In genomic region chrY:808991-809661, GRCm38 (mm10) we compare ENCODE assay signal across 9 mouse cellular contexts. TPM values are rescaled to one million over a fixed set of nuclear protein-coding genes. Genes with fewer than 3 reads are reported as not detected.
DNase-seq lines count a peak whose midpoint lies in the region; ATAC-seq and TF ChIP-seq lines count a peak whose summit lies in the region.
"Had no signal": no experiment of that assay in that cellular context is flagged by ENCODE, and none has a peak within 500 bp of the region (broad histone marks: within the 10 kb centered on the region; RNA-seq: fewer than 3 reads in every experiment).

No protein-coding gene starts in this region.

- H3K27me3 ChIP-seq in megakaryocyte, embryonic 14.5 days (replicated peaks), result no peaks in the 10 kb centered on the region
- H3K27me3 ChIP-seq in forebrain, embryonic 13.5 days, result no peaks in the 10 kb centered on the region
- no peaks in the 10 kb centered on the region for H3K27me3 ChIP-seq in intestine, postnatal 0 days (replicated peaks; ENCODE audit: control insufficient read depth, insufficient read depth, low read length)
- no peaks in the 10 kb centered on the region for H3K27me3 ChIP-seq in midbrain, embryonic 11.5 days (ENCODE audit: control insufficient read depth, insufficient read depth, low read length)

- 0% methylated on average over 12 of the region's 15 CpGs for WGBS in forebrain, embryonic 13.5 days
- 0% methylated on average over 15 of the region's 15 CpGs for WGBS in intestine, postnatal 0 days
- WGBS in midbrain, embryonic 11.5 days, result 0% methylated on average over 12 of the region's 15 CpGs

- no peak overlapping the region for H3K9ac ChIP-seq in forebrain, embryonic 13.5 days
- no peak overlapping the region for H3K9ac ChIP-seq in intestine, postnatal 0 days (ENCODE audit: low read depth, low read length)
- peak overlapping the region; percentile 16; the same call in 1 of the 2 replicates for H3K9ac ChIP-seq in midbrain, embryonic 11.5 days (ENCODE audit: low read length)

- H3K9me3 ChIP-seq in megakaryocyte, embryonic 14.5 days, result no peaks in the 10 kb centered on the region
- H3K9me3 ChIP-seq in forebrain, embryonic 13.5 days (replicated peaks), result no peaks in the 10 kb centered on the region
- no peaks in the 10 kb centered on the region for H3K9me3 ChIP-seq in intestine, postnatal 0 days (ENCODE audit: control insufficient read depth)
- no peaks in the 10 kb centered on the region for H3K9me3 ChIP-seq in midbrain, embryonic 11.5 days (ENCODE audit: control insufficient read depth, low read length)

- H3K4me1 ChIP-seq in megakaryocyte, embryonic 14.5 days, result no peaks in the 10 kb centered on the region
- no peaks in the 10 kb centered on the region for H3K4me1 ChIP-seq in forebrain, embryonic 13.5 days
- H3K4me1 ChIP-seq in intestine, postnatal 0 days (replicated peaks; ENCODE audit: control insufficient read depth, insufficient read depth, low read length), result no peaks in the 10 kb centered on the region
- H3K4me1 ChIP-seq in midbrain, embryonic 11.5 days (ENCODE audit: control insufficient read depth, insufficient read depth, low read length), result no peaks in the 10 kb centered on the region

- H3K36me3 ChIP-seq in megakaryocyte, embryonic 14.5 days (replicated peaks; ENCODE audit: low read length), result no peaks in the 10 kb centered on the region
- H3K36me3 ChIP-seq in forebrain, embryonic 13.5 days (ENCODE audit: poor library complexity, severe bottlenecking), result no peaks in the 10 kb centered on the region
- no peaks in the 10 kb centered on the region for H3K36me3 ChIP-seq in intestine, postnatal 0 days (ENCODE audit: control insufficient read depth, insufficient read depth)
- H3K36me3 ChIP-seq in midbrain, embryonic 11.5 days (ENCODE audit: control insufficient read depth, insufficient read depth, low read length), result no peaks in the 10 kb centered on the region

- H3K4me3 ChIP-seq in megakaryocyte, embryonic 14.5 days (replicated peaks), result peak overlapping the region; percentile 50
- no peak overlapping the region for H3K4me3 ChIP-seq in forebrain, embryonic 13.5 days
- peak overlapping the region; percentile 16; the same call in 1 of the 2 replicates for H3K4me3 ChIP-seq in intestine, postnatal 0 days (ENCODE audit: low read depth, low read length)
- H3K4me3 ChIP-seq in midbrain, embryonic 11.5 days (ENCODE audit: low read depth, low read length), result no peak overlapping the region

- H3K4me2 ChIP-seq in forebrain, embryonic 13.5 days, result peak overlapping the region; percentile 44
- peak overlapping the region; percentile 49 for H3K4me2 ChIP-seq in intestine, postnatal 0 days (replicated peaks; ENCODE audit: low read depth)
- peak overlapping the region; percentile 32 for H3K4me2 ChIP-seq in midbrain, embryonic 11.5 days

- H3K27ac ChIP-seq in forebrain, embryonic 13.5 days, result no peak overlapping the region
- H3K27ac ChIP-seq in intestine, postnatal 0 days (ENCODE audit: low read depth, low read length), result no peak overlapping the region
- no peak overlapping the region; the same call in 1 of the 2 replicates for H3K27ac ChIP-seq in midbrain, embryonic 11.5 days (ENCODE audit: low read depth, low read length)

- no peak for TF ChIP-seq CTCF in intestine, postnatal 0 days (IDR thresholded peaks at IDR 0.05; ENCODE audit: low read depth)

- no peak for ATAC-seq in megakaryocyte, adult 5-6 weeks (ENCODE audit: poor library complexity, severe bottlenecking)
- peak; percentile 82 for ATAC-seq in forebrain, embryonic 13.5 days
- no peak for ATAC-seq in intestine, postnatal 0 days
- ATAC-seq in midbrain, embryonic 11.5 days (ENCODE audit: low FRiP score), result peak; percentile 99
- ATAC-seq in inflammation-experienced regulatory T-cells, adult 6 months, result no peak

- peak; percentile 85 for DNase-seq in midbrain, embryonic 11.5 days (ENCODE audit: low spot score, missing footprints)
- DNase-seq in spleen, adult 12 weeks (ENCODE audit: low spot score), result no peak
- no peak for DNase-seq in thymus, adult 18-20 months

RNA-seq across cellular contexts. Expression of gene Uba1y, which starts 9.3 kb away (rescaled TPM):
- not detected in 2 replicates for polyA plus RNA-seq in megakaryocyte, embryonic 14.5 days (2012; ENCODE audit: insufficient read depth, low replicate concordance)
- not detected in 2 replicates for total RNA-seq in megakaryocyte, adult 5-6 weeks (2015)
- not detected in 2 replicates for total RNA-seq in megakaryocyte, adult 5-6 weeks (2017)
- 0.18 and 0.23 TPM in 2 replicates for polyA plus RNA-seq in forebrain, embryonic 13.5 days (2015; fragmentation: Nextera tagmentation; extraction: Ambion mirVana)
- polyA plus RNA-seq in intestine, postnatal 0 days (2015; fragmentation: Nextera tagmentation; extraction: Ambion mirVana), result not detected in 2 replicates
- not detected in 2 replicates for polyA plus RNA-seq in midbrain, embryonic 11.5 days (2014; fragmentation: Nextera tagmentation; extraction: Ambion mirVana)
- polyA plus RNA-seq in inflammation-experienced regulatory T-cells, adult 6 months (2017; shearing (Covaris generic)), result not detected
- total RNA-seq: heart, postnatal 36 days had no signal

RNA-seq across cellular contexts. Expression of gene Zfy1, which starts 11.9 kb away (rescaled TPM):
- polyA plus RNA-seq in megakaryocyte, embryonic 14.5 days (2012; ENCODE audit: insufficient read depth, low replicate concordance), result not detected in 2 replicates
- 0.05 TPM in 1 of 2 replicates, not detected in the other for total RNA-seq in megakaryocyte, adult 5-6 weeks (2015)
- not detected in 2 replicates for total RNA-seq in megakaryocyte, adult 5-6 weeks (2017)
- polyA plus RNA-seq in forebrain, embryonic 13.5 days (2015; fragmentation: Nextera tagmentation; extraction: Ambion mirVana), result not detected in 2 replicates
- not detected in 2 replicates for polyA plus RNA-seq in intestine, postnatal 0 days (2015; fragmentation: Nextera tagmentation; extraction: Ambion mirVana)
- not detected in 2 replicates for polyA plus RNA-seq in midbrain, embryonic 11.5 days (2014; fragmentation: Nextera tagmentation; extraction: Ambion mirVana)
- polyA plus RNA-seq in inflammation-experienced regulatory T-cells, adult 6 months (2017; shearing (Covaris generic)), result not detected
- total RNA-seq: heart, postnatal 36 days had no signal

Comparison
In these comparisons a context has a peak if more than half of its experiments do, and no peak if none do; other contexts are left out.
1. H3K4me3 ChIP-seq: peak in megakaryocyte, embryonic 14.5 days (single experiment) and intestine, postnatal 0 days (single experiment); none in forebrain, embryonic 13.5 days (single experiment) and midbrain, embryonic 11.5 days (single experiment).
2. ATAC-seq: peak in forebrain, embryonic 13.5 days (single experiment) and midbrain, embryonic 11.5 days (single experiment); none in megakaryocyte, adult 5-6 weeks (single experiment), intestine, postnatal 0 days (single experiment) and inflammation-experienced regulatory T-cells, adult 6 months (single experiment).
3. Peak in every context shown above with its lines, with median percentiles within 50 percentile points of each other: H3K4me2 ChIP-seq.